Mouse (Mus musculus): ENCODE data around the gene Celf2. TPM values are rescaled to one million over a fixed set of nuclear protein-coding genes. Genes with fewer than 3 reads are reported as not detected.

The Celf2 gene
- polyA plus RNA-seq, 1 experiment = 68.7 TPM

DNA sequence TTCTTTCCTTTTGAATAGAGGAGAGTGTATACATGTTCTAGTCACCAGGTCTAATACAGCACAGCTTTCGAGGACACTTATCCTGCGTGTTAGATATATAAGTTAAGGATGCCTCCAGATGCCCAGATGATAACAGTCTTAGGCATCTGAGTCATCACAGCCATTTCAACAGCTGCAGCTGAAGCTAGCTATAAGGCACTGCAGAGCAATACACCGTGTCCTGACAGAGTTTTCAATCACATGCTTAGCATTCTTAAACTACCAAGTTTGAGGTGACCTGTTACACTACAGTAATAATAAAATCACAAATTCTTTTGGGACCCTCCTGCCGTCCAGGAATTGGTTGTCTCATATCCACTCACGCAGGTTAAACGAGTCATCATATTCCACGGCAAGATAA lies 714.5 kb downstream of the Celf2 start:
- no peak for DNase-seq
- no peak overlapping the region for H3K27ac ChIP-seq (ENCODE audit: insufficient read depth, low read length)
- no peak overlapping the region for H3K4me3 ChIP-seq (replicated peaks; ENCODE audit: insufficient read depth, low read depth, low read length)
- WGBS = 73% methylated on average over 7 of the region's 7 CpGs
- H3K4me1 ChIP-seq (ENCODE audit: control insufficient read depth, insufficient read depth, low read length) = peaks cover 6% of the 10 kb centered on the region; the same call in 1 of the 2 replicates
- no peak for TF ChIP-seq POLR2A (IDR thresholded peaks at IDR 0.05; ENCODE audit: borderline replicate concordance, insufficient read depth, low read length)
- H3K27me3 ChIP-seq (ENCODE audit: control insufficient read depth, insufficient read depth, low read length) = no peaks in the 10 kb centered on the region

DNA sequence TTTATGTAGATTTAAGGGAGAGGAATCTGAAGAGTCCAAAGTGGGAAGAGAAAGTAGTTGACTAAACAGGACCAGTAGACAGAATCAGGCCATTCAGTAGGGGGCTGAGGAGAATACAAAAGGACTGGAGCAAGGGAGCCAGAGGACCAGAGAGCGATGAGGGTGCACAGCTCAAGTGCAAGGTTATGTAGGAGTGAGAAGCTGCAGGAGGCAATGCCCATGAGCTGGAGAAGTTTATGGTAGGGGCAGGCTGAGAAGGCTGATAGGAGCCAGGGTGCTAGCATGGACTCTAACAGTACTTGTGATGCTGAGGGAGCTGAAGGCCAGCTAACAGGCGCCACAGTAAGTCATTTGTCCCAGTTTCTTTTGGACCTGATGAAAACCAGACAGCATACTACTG lies 718.5 kb downstream of the Celf2 start:
- 66% methylated on average over 2 of the region's 2 CpGs for WGBS
- Histone ChIP-seq H3K4me3 (replicated peaks; ENCODE audit: insufficient read depth, low read depth, low read length) (no peak overlapping the region), H3K4me1 (ENCODE audit: control insufficient read depth, insufficient read depth, low read length) (peaks cover 6% of the 10 kb centered on the region; the same call in 1 of the 2 replicates), H3K27ac (ENCODE audit: insufficient read depth, low read length) (no peak overlapping the region; the same call in 1 of the 2 replicates), H3K27me3 (ENCODE audit: control insufficient read depth, insufficient read depth, low read length) (no peaks in the 10 kb centered on the region)
- no peak for DNase-seq
- TF ChIP-seq CTCF (IDR thresholded peaks at IDR 0.05; ENCODE audit: borderline replicate concordance, insufficient read depth, low read depth, low read length) (no peak), POLR2A (IDR thresholded peaks at IDR 0.05; ENCODE audit: borderline replicate concordance, insufficient read depth, low read length) (no peak)

DNA sequence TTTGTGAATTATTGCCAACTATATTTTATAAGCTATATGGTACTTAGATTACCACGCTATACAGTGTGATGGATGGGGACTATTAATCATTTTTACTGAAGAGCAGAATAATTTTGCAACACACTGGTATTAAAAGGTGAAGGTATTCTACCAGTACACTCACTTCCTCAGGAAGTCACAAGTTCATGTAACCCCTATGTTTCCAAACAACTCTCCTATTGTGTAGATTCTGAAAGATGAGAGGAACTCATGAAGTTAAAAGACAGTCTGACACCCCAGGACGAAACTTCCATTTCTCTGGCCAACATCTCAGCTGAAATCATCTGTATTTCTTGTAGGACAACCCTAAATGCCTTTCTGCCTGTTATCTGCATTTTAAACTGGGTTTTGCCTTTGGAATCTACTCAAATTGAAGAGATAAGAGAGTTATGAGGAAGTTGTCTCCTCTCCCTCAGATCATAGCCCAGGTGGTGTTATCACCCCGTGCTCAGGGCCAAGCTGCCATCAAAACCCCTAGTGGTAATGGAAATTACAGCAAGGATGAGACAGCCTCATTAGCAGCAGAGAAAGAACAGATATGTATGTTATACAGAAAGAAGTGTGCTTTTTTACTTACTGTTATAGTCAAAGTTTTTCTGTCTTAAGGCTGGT lies 722.7 kb downstream of the Celf2 start:
- no peak overlapping the region for H3K27ac ChIP-seq (ENCODE audit: insufficient read depth, low read length)
- no peak overlapping the region for H3K4me3 ChIP-seq (replicated peaks; ENCODE audit: insufficient read depth, low read depth, low read length)
- H3K27me3 ChIP-seq (ENCODE audit: control insufficient read depth, insufficient read depth, low read length) = no peaks in the 10 kb centered on the region
- WGBS = 65% methylated on average over 3 of the region's 3 CpGs
- TF ChIP-seq POLR2A (IDR thresholded peaks at IDR 0.05; ENCODE audit: borderline replicate concordance, insufficient read depth, low read length) (no peak), CTCF (IDR thresholded peaks at IDR 0.05; ENCODE audit: borderline replicate concordance, insufficient read depth, low read depth, low read length) (peak; percentile 25; the same call in 1 of the 2 replicates)
- DNase-seq = no peak
- peaks cover 8% of the 10 kb centered on the region; the same call in 1 of the 2 replicates for H3K4me1 ChIP-seq (ENCODE audit: control insufficient read depth, insufficient read depth, low read length)

DNA sequence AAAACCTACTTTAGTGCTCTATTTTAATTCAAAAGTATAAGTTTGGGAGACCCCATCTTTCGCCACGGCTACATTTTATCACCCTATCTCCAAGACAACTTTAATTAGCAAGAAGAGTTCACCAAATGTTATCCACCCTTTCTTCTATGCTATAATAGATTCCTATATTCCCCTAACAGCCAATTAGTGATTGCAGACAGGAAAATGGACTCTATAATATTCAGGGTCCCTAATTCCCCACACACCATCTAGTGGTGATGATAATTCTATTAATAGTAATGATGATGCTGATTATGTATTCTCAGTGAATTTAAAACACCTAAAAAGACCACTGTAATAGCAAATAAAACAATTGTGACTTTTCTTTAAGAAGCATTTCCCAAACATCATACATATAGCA lies 739.1 kb downstream of the Celf2 start:
- 96% methylated on average over 2 of the region's 2 CpGs for WGBS

DNA sequence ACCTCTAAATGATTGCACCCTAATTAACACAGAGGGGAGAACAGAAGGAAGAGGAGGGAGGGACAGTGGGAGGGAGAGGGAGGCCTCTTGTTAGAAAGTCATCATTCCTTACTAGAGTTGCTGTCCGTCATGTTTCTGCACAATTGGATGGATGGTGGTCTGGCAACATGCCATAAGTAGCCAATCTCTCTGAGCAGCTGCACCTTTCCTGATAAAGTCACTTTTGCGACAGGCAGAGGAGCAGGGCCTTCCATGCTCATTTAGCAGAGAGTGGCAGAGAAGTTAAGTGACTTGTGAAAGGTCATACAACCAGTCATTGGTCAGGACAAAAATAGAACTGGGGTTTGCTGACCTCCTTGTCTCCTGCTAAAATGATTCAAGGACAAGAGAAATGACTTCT lies 747.0 kb downstream of the Celf2 start:
- no peak overlapping the region for H3K27ac ChIP-seq (ENCODE audit: insufficient read depth, low read length)
- no peak for DNase-seq
- no peak for TF ChIP-seq POLR2A (IDR thresholded peaks at IDR 0.05; ENCODE audit: borderline replicate concordance, insufficient read depth, low read length)
- no peak for TF ChIP-seq CTCF (IDR thresholded peaks at IDR 0.05; ENCODE audit: borderline replicate concordance, insufficient read depth, low read depth, low read length)
- no peaks in the 10 kb centered on the region for H3K4me1 ChIP-seq (ENCODE audit: control insufficient read depth, insufficient read depth, low read length)
- no peak overlapping the region for H3K4me3 ChIP-seq (replicated peaks; ENCODE audit: insufficient read depth, low read depth, low read length)
- 15% methylated on average over 2 of the region's 2 CpGs for WGBS
- H3K27me3 ChIP-seq (ENCODE audit: control insufficient read depth, insufficient read depth, low read length) = no peaks in the 10 kb centered on the region

More for the DNA sequence above, 739.1 kb downstream of the Celf2 start:
- DNase-seq = no peak
- Histone ChIP-seq H3K27me3 (ENCODE audit: control insufficient read depth, insufficient read depth, low read length) (no peaks in the 10 kb centered on the region), H3K27ac (ENCODE audit: insufficient read depth, low read length) (no peak overlapping the region), H3K4me3 (replicated peaks; ENCODE audit: insufficient read depth, low read depth, low read length) (no peak overlapping the region), H3K4me1 (ENCODE audit: control insufficient read depth, insufficient read depth, low read length) (no peaks in the 10 kb centered on the region)
- TF ChIP-seq POLR2A (IDR thresholded peaks at IDR 0.05; ENCODE audit: borderline replicate concordance, insufficient read depth, low read length) (no peak), CTCF (IDR thresholded peaks at IDR 0.05; ENCODE audit: borderline replicate concordance, insufficient read depth, low read depth, low read length) (no peak)

DNA sequence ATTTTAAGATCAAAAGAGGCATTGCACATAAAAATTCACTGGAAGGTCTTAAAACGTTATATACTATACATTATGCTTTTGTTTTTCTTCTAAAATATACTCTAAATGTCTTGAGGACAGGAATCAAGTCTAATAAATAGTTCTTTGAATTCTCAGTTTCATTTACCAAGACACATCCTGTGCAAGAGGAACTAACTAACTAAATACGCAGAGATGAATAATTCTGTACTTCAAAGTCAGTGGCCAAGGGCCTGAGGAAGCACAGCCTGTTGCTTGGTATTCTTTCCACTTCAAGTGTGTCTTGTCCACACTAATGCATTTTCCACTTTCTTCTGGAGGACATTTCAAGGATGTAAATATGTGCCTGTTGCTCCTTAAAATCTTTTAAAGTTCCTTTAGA lies 766.2 kb downstream of the Celf2 start:
- DNase-seq = no peak
- H3K27me3 ChIP-seq (ENCODE audit: control insufficient read depth, insufficient read depth, low read length) = no peaks in the 10 kb centered on the region
- H3K27ac ChIP-seq (ENCODE audit: insufficient read depth, low read length) = no peak overlapping the region
- TF ChIP-seq POLR2A (IDR thresholded peaks at IDR 0.05; ENCODE audit: borderline replicate concordance, insufficient read depth, low read length) = no peak
- TF ChIP-seq CTCF (IDR thresholded peaks at IDR 0.05; ENCODE audit: borderline replicate concordance, insufficient read depth, low read depth, low read length) = no peak
- no peaks in the 10 kb centered on the region; the same call in 1 of the 2 replicates for H3K4me1 ChIP-seq (ENCODE audit: control insufficient read depth, insufficient read depth, low read length)
- no peak overlapping the region for H3K4me3 ChIP-seq (replicated peaks; ENCODE audit: insufficient read depth, low read depth, low read length)
- 80% methylated on average over 2 of the region's 2 CpGs for WGBS

DNA sequence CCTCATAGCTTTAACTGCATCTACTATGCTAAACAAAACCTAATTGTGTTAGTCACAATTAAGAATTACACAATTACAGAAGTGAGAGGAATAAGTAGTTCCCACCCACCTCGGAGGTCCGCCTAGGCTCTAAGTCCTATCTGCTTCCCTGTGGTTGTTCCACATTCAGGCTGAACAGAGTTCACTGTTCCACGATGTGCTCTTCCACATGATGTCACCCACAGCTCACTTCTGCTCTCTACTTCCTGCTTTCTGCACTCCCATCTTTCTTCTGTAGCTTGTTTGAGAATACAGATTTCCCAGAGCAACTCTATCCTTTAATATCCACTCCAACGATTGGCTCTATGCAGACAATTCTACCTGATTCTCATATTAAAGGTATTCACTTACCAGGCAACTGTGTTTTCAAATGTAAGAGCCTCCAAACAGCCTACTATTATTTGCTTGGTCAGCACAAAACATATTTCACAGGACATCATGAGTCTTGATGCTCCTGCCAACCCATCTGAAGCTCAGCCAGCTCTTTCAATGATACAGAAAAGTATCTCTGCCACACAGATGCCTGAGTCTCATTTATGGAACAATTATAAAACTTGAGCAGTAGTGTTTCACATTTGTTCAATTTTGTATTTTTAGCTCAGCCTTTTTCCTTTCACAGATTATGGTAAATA lies 769.2 kb downstream of the Celf2 start:
- Histone ChIP-seq H3K4me3 (replicated peaks; ENCODE audit: insufficient read depth, low read depth, low read length) (no peak overlapping the region), H3K27ac (ENCODE audit: insufficient read depth, low read length) (no peak overlapping the region), H3K27me3 (ENCODE audit: control insufficient read depth, insufficient read depth, low read length) (no peaks in the 10 kb centered on the region), H3K4me1 (ENCODE audit: control insufficient read depth, insufficient read depth, low read length) (no peaks in the 10 kb centered on the region; the same call in 1 of the 2 replicates)
- TF ChIP-seq POLR2A (IDR thresholded peaks at IDR 0.05; ENCODE audit: borderline replicate concordance, insufficient read depth, low read length) (no peak), CTCF (IDR thresholded peaks at IDR 0.05; ENCODE audit: borderline replicate concordance, insufficient read depth, low read depth, low read length) (no peak; the same call in 1 of the 2 replicates)
- 41% methylated on average over 4 of the region's 4 CpGs for WGBS
- peak in 1 of 2 experiments; percentile 62 for DNase-seq

DNA sequence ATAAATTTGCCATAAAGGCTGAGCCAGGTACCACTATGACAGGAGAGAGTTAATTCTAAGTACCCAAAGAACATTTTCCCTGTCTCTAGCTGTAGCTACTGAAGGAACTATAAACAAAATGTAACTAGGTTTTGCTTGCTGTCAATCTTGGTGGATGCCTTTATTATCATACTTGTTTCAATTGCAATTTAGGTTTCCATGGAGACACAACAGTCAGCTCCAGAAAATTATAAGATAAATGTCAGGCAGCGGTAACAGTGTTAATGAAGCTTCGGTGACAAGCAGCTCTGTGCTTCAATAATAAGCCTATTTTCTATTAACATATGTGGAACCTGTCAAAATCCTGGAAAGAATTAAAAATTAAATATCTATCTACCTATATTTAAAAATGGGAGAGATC lies 777.3 kb downstream of the Celf2 start:
- DNase-seq = no peak
- no peak overlapping the region for H3K4me3 ChIP-seq (replicated peaks; ENCODE audit: insufficient read depth, low read depth, low read length)
- WGBS = 83% methylated on average over 2 of the region's 2 CpGs
- no peaks in the 10 kb centered on the region for H3K27me3 ChIP-seq (ENCODE audit: control insufficient read depth, insufficient read depth, low read length)
- no peak overlapping the region for H3K27ac ChIP-seq (ENCODE audit: insufficient read depth, low read length)
- H3K4me1 ChIP-seq (ENCODE audit: control insufficient read depth, insufficient read depth, low read length) = peaks cover 10% of the 10 kb centered on the region
- no peak for TF ChIP-seq CTCF (IDR thresholded peaks at IDR 0.05; ENCODE audit: borderline replicate concordance, insufficient read depth, low read depth, low read length)
- TF ChIP-seq POLR2A (IDR thresholded peaks at IDR 0.05; ENCODE audit: borderline replicate concordance, insufficient read depth, low read length) = no peak

Measured in cerebellum, adult 2 months (tissue).